Mouse (Mus musculus) splenic B cell, adult 2 months (primary cell): ENCODE data around the gene Rsc1a1.

Source experiments
- DNase-seq: peaks from one replicate; pipeline ENCODE4 v3.0.0-alpha.2; 2011; ENCODE audit warnings: low read depth, low spot score
- H3K27me3 ChIP-seq: 2 replicates; pipeline ENCODE4 v1.6.1; 2012; ENCODE audit warnings: mild to moderate bottlenecking, low read length, moderate library complexity, mixed read lengths; ENCODE audit not compliant: control insufficient read depth, poor library complexity, insufficient read depth, severe bottlenecking
- H3K36me3 ChIP-seq: 2 replicates; pipeline ENCODE4 v1.6.1; 2012; ENCODE audit warnings: mild to moderate bottlenecking, low read length, moderate library complexity, mixed read lengths; ENCODE audit not compliant: control insufficient read depth, poor library complexity, insufficient read depth, severe bottlenecking

Gene Rsc1a1

DNA sequence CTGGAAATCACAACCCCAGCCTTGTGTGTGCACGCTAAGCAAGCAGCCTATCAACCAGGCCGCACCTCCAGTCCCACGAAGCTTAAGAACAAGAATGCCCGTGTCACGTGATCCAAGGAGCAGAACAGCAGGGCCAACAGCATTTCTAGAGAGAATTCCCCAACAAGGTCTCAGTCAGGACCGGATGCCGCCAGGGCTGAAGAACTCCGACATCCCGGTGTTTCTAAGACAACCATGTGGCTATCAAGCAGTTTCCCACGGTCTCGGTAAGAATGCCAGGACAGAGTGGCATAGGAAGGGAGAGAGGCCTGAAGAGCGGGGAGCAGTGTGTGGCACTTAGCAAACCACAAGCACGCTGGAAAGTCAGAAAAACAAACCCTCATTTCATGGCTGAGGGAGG lies 31.6 kb downstream of the Rsc1a1 start:
- no peak for DNase-seq
- H3K36me3 ChIP-seq, result no peaks in the 10 kb centered on the region

GRCm38 (mm10) chr4:141653044-141653443 lies 32.4 kb downstream of the Rsc1a1 start:
- Histone ChIP-seq H3K27me3 (no peaks in the 10 kb centered on the region), H3K36me3 (no peaks in the 10 kb centered on the region)
- DNase-seq, result no peak

More for the DNA sequence above, 31.6 kb downstream of the Rsc1a1 start:
- H3K27me3 ChIP-seq, result no peaks in the 10 kb centered on the region

DNA sequence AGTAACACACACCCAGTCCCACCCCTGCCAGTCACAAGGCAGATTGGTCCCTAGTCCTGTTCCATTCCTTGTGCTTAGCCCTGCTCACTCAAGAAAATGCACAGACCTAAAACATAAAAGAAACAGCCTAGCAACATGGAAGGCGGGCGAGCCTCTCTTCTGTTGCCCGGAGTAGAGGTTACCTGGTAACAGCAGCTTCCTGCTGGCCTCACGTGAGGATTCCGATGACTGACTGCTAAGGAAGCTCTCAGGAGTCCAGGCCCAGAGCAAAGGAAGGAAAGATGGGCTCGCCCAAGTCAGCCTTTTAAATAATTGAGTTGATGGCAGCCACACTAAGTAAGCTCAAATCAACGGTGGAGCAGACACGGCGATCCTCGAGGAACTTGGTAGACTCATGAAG lies 33.5 kb downstream of the Rsc1a1 start:
- Histone ChIP-seq H3K27me3 (no peaks in the 10 kb centered on the region), H3K36me3 (no peaks in the 10 kb centered on the region)
- DNase-seq, result no peak

GRCm38 (mm10) chr4:141651286-141651685 lies 34.1 kb downstream of the Rsc1a1 start:
- Histone ChIP-seq H3K36me3 (no peaks in the 10 kb centered on the region), H3K27me3 (no peaks in the 10 kb centered on the region)
- DNase-seq, result no peak

- DNase-seq, result no peak
- H3K36me3 ChIP-seq, result no peaks in the 10 kb centered on the region
- H3K27me3 ChIP-seq, result no peaks in the 10 kb centered on the region
Observed at GRCm38 (mm10) chr4:141649244-141649643, 36.2 kb downstream of the Rsc1a1 start.

- Histone ChIP-seq H3K36me3 (no peaks in the 10 kb centered on the region), H3K27me3 (no peaks in the 10 kb centered on the region)
- no peak for DNase-seq
Observed at GRCm38 (mm10) chr4:141648262-141648661, 37.1 kb downstream of the Rsc1a1 start.

GRCm38 (mm10) chr4:141647187-141647586 lies 38.2 kb downstream of the Rsc1a1 start:
- DNase-seq, result no peak
- no peaks in the 10 kb centered on the region for H3K36me3 ChIP-seq

DNA sequence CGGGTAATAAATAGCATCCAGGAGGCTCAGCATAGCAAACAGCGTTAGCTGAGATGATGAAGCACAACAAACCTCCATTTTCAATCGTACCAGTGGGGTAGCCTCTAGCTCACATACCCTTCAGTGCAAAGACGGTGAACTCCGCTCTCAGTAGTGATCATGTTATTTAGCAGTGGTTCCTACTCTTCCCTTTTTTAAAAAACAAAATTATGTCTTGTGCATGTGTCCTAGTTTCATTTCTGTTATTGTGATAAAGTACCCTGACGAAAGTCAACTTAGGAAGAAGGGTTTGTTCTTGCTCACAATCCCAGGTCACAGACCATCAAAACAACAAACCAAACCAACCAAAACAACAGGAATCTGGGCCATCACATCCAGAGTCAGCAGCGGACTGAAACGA lies 39.4 kb downstream of the Rsc1a1 start:
- Histone ChIP-seq H3K27me3 (no peaks in the 10 kb centered on the region), H3K36me3 (no peaks in the 10 kb centered on the region)
- DNase-seq, result no peak

More at GRCm38 (mm10) chr4:141647187-141647586, 38.2 kb downstream of the Rsc1a1 start:
- no peaks in the 10 kb centered on the region for H3K27me3 ChIP-seq

GRCm38 (mm10) chr4:141643118-141643855 lies 42.1 kb downstream of the Rsc1a1 start:
- no peak for DNase-seq
- no peaks in the 10 kb centered on the region for H3K36me3 ChIP-seq

DNA sequence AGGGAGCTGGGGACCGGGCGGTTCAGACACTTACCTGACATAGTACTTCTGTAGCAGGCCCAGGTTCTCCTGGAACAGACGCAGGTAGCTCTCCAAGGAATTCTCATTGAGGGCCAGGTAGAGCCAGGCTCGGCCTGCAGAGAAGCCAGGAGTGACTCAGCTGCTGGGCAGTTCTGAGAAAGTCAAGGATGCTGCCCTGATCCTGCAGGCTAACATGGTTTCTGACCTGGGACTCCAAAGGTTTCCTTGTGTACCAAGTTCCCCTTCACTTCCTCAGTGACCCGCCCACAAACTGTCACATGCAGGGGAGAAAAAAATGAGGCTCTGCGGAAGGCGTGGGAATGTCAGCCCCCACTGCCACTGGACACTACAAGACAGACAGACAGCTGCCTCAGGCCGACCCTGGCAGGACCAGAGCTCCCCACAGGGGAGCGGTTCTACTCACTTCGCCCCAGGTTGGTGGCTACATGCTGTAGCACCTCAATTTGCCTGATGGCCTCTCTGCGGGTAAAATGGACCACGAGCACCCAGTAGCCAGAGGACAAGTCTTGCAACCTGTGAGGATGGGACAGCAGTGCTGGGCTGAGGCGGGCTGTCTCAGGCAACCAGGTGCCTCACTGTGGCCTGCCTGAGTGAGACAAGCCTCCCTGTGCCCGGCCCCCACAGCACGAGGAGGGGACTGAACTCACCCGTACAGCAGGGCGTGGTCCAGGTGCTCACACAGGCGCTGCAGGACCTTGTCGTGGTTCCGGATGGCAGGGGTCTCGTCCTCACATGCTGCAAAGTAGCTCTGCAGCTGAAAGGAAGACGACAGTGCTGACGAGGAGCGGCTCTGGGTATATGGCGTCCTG lies 43.2 kb downstream of the Rsc1a1 start:
- no peak for DNase-seq

More at GRCm38 (mm10) chr4:141643118-141643855, 42.1 kb downstream of the Rsc1a1 start:
- H3K27me3 ChIP-seq, result no peaks in the 10 kb centered on the region

DNA sequence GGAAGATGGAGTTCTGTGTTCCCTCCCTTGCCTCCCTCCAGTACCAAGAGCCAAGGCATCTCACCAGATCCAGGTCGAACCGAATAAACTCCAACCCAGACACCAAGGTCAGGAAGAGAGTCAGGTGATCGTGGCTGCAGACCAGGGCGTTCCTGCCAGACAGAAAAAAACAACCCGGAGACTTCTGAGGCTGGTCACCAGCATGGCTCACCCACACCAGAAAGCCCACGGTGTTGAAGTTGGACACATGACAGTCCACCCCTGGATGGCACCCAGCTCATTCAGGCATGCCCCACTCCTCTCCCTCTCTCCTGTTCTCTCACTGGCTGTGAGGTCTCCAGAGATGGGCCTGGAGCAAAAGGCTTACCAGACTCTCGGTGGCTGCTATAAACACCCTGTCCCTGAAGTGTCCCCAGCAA lies 44.0 kb downstream of the Rsc1a1 start:
- no peak for DNase-seq
- no peaks in the 10 kb centered on the region for H3K27me3 ChIP-seq
- no peaks in the 10 kb centered on the region for H3K36me3 ChIP-seq

More for the DNA sequence above, 43.2 kb downstream of the Rsc1a1 start:
- Histone ChIP-seq H3K27me3 (no peaks in the 10 kb centered on the region), H3K36me3 (no peaks in the 10 kb centered on the region)

DNA sequence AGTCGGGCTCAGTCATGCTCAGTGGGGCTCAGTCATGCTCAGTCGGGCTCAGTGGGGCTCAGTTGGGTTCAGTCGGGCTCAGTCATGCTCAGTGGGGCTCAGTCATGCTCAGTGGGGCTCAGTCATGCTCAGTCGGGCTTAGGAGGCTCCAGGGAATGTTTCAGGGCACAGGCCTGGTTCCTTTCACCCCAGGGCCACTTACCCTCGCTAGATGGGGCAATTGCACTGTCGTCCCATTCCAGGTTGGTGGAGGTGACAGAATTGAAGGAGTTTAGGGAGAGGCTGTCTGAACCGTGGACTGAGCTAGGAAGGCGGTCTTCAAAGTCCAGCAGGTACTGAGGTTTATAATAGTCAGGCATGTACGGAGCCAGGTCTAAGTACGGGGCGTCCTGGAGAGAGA lies 45.9 kb downstream of the Rsc1a1 start:
- no peaks in the 10 kb centered on the region for H3K27me3 ChIP-seq
- no peak for DNase-seq
- no peaks in the 10 kb centered on the region for H3K36me3 ChIP-seq

GRCm38 (mm10) chr4:141636693-141637092 lies 48.7 kb downstream of the Rsc1a1 start:
- H3K27me3 ChIP-seq, result no peaks in the 10 kb centered on the region
- no peaks in the 10 kb centered on the region for H3K36me3 ChIP-seq

GRCm38 (mm10) chr4:141635991-141636390 lies 49.4 kb downstream of the Rsc1a1 start:
- no peaks in the 10 kb centered on the region for H3K36me3 ChIP-seq
- DNase-seq, result no peak

More at GRCm38 (mm10) chr4:141636693-141637092, 48.7 kb downstream of the Rsc1a1 start:
- no peak for DNase-seq

More at GRCm38 (mm10) chr4:141635991-141636390, 49.4 kb downstream of the Rsc1a1 start:
- no peaks in the 10 kb centered on the region for H3K27me3 ChIP-seq
